Mouse (Mus musculus): ENCODE results near the gene Gmeb1. TPM values are rescaled to one million over a fixed set of nuclear protein-coding genes. Genes with fewer than 3 reads are reported as not detected.
"Not testable (repeated sequence)": the region's sequence is repeated elsewhere in the genome, so short reads cannot be mapped to it uniquely, and the experiment has no call there.

Gmeb1 gene
- polyA plus RNA-seq, 1 experiment, result 16.9 TPM

DNA sequence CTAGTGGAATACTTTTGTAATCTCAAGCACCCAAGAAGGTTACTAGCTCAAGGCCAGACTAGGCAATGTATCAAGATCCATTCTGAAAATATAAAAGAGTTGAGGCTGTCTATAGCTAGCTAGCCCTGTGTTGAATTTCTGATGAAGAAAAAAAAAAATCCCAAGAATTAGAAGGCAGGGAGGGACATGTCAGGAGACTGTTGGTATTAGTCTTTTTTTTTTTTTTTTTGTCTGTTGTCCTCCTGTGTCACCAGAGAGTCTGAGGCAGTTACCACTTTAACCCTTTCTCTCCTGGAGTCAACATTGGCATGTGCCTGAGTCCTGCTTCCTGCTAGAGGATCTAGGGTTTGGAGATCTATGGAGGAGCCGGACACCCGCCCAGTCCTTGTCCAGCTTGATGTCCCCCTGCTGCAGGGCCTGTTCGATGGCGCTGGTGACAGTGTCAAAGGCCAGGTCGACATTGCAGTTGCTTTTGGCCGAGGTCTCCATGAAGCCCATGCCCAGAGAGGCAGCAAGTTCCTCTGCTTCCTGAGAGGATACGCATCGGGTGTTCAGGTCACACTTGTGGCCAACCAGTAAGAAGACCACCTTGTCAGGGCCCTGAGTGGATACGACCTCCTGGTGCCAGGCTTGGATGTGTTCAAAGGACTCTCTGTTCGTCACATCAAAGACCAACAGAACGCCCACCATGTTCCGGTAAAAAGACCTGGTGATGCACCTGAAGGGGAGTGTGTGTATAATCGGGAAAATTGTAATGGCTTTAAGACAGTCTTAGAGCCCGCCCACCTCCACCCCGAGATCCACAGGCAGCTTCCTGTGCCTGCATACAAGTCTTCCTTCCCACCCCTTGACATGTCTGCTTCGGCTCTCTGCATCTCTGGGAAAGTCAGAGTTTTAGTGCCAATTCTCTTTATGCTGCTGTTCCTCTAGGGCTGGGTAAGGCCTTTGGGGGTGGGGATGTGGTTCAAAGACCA, 40.9 kb upstream of the Gmeb1 start:
- no peak for DNase-seq
- WGBS, result 62% methylated on average over 16 of the region's 16 CpGs
- no peaks in the 10 kb centered on the region for H3K4me1 ChIP-seq (ENCODE audit: control insufficient read depth, insufficient read depth, low read length)
- H3K4me3 ChIP-seq (replicated peaks; ENCODE audit: extremely low read depth, low read depth, low read length), result no peak overlapping the region
- TF ChIP-seq CTCF (IDR thresholded peaks at IDR 0.05; ENCODE audit: insufficient read depth, low read length) (no peak), POLR2A (IDR thresholded peaks at IDR 0.05; ENCODE audit: borderline replicate concordance, extremely low read depth, low read depth, low read length) (no peak)

DNA sequence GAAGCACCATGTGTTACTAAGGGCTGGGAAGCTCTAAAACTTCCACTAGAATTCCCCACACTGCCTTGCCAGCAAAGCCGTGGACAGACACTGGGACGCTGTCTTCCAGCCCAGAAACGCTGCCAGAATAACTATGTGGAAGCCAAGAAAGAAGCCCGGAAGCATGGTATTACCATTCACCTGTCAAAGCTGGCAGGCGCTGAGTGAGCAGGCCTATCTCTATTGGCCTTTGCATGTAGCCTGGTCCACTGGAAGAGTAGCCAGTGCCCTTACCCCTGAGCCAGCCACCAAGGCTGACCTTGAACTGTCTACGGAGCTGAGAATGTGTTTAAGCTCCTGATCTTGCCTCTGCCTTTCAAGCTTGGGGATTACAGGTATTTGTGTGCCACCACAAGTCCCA, 40.1 kb upstream of the Gmeb1 start:
- H3K4me3 ChIP-seq (replicated peaks; ENCODE audit: extremely low read depth, low read depth, low read length), result no peak overlapping the region
- TF ChIP-seq POLR2A (IDR thresholded peaks at IDR 0.05; ENCODE audit: borderline replicate concordance, extremely low read depth, low read depth, low read length), result no peak
- no peaks in the 10 kb centered on the region for H3K4me1 ChIP-seq (ENCODE audit: control insufficient read depth, insufficient read depth, low read length)
- WGBS, result 74% methylated on average over 6 of the region's 6 CpGs
- DNase-seq, result no peak

DNA sequence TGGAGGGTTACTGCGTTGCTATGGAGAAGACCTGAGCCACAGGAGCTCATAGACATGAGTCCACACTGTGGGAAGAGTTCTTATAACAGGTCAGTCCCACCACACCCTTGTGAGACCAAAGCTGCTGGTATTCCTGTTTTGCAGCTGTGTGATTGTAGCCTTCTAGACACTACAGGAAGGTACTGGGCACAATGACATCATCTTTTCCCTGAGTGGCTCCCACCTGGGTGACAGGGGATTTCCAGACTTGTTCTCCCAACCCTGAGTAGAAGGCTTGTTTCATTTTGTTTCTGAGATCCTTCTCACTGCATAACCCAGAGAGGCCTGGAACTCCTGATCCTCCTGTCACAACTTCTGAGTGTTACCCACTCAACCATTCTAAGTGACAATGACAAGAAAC, 38.4 kb upstream of the Gmeb1 start:
- no peak for DNase-seq
- Histone ChIP-seq H3K4me3 (replicated peaks; ENCODE audit: extremely low read depth, low read depth, low read length) (no peak overlapping the region), H3K4me1 (ENCODE audit: control insufficient read depth, insufficient read depth, low read length) (no peaks in the 10 kb centered on the region)
- TF ChIP-seq POLR2A (IDR thresholded peaks at IDR 0.05; ENCODE audit: borderline replicate concordance, extremely low read depth, low read depth, low read length), result no peak
- TF ChIP-seq CTCF (IDR thresholded peaks at IDR 0.05; ENCODE audit: insufficient read depth, low read length), result no peak
- 86% methylated on average over 1 of the region's 1 CpGs for WGBS

DNA sequence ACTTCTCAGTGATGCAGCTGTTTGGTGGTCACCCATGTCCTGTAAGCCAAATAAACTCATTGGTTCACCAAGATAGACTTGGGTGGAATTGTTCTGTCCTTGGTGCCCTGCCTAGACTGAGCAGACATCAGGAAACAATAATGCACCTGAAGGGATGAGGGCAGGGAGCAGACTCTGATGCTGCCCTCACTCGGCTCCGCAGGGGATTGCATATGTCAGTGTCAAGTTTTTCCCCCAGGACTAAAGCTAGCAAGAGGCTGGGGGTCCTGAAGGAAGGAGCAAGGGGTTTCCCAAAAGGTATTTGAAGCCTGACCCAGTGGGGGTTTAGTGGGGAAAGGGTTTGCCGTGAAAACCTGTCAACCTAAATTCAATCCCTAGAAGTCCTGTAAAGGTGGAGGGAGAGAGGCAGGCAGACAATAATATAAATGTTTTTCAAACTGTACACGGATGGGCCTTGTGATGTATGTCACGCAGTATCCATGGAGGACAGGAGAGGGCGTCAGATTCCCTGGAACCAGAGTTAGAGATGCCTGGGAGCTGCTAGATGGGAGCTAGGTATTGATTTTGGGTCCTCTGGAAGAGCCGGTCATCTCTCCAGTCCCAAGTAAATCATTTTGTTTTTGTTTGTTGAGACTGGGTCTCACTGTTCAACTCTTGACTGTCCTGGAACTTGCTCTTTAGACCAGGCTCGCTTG, 34.4 kb upstream of the Gmeb1 start:
- 51% methylated on average over 8 of the region's 8 CpGs for WGBS
- H3K4me3 ChIP-seq (replicated peaks; ENCODE audit: extremely low read depth, low read depth, low read length), result no peak overlapping the region
- peak; percentile 34; the same call in 1 of the 2 replicates for TF ChIP-seq CTCF (IDR thresholded peaks at IDR 0.05; ENCODE audit: insufficient read depth, low read length)
- no peak for TF ChIP-seq POLR2A (IDR thresholded peaks at IDR 0.05; ENCODE audit: borderline replicate concordance, extremely low read depth, low read depth, low read length)
- DNase-seq, result no peak
- no peaks in the 10 kb centered on the region for H3K4me1 ChIP-seq (ENCODE audit: control insufficient read depth, insufficient read depth, low read length)

DNA sequence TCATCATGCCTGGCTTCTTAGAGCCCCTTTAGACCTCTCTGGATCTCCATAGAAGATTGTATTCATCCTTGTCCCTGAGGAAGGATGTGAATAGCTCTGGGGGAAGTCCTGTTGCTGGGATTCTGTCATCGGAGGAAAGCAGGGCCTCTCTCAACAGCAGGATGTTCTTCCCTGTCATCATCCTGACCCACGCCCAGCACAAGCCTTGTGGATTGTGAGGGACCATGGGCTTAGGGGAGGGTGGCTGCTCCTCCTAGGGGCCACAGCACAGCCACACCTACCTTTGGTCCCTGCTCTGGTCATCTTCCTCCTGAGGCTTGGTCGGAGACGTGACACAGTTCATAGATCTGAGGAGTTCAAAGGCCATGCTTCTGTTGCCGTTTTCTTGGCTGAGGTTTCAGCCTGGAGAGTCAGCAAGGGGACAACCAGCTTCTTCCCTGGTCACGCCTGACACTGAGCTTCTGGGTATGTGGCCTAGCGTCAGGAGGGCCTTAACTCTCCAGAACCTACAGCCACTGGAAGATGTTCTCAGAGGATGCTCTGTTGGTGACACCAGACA, 32.4 kb upstream of the Gmeb1 start:
- DNase-seq, result no peak
- Histone ChIP-seq H3K4me3 (replicated peaks; ENCODE audit: extremely low read depth, low read depth, low read length) (no peak overlapping the region), H3K4me1 (ENCODE audit: control insufficient read depth, insufficient read depth, low read length) (no peaks in the 10 kb centered on the region)
- WGBS, result 65% methylated on average over 7 of the region's 7 CpGs
- TF ChIP-seq POLR2A (IDR thresholded peaks at IDR 0.05; ENCODE audit: borderline replicate concordance, extremely low read depth, low read depth, low read length), result no peak
- no peak for TF ChIP-seq CTCF (IDR thresholded peaks at IDR 0.05; ENCODE audit: insufficient read depth, low read length)

DNA sequence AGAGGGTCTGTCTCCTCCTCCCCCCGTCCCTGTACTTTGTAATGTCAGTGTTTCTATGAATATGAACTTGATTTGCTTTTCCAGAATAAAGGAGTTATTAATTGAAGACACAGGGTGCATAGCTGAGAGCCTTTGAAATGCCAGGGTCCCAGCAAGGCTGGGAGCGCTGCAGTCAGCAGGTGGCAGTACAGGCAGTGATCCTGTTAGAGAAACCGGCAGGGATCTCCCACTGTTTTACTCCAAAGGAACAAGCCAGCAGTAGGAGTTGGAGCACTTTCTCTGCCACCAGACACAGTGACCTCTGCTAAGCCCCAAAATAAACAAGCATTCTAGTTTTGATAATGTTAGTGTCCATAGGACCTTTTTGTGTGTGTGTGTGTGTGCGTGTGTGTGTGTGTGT, 31.6 kb upstream of the Gmeb1 start:
- no peak for DNase-seq
- TF ChIP-seq CTCF (IDR thresholded peaks at IDR 0.05; ENCODE audit: insufficient read depth, low read length) (peak; percentile 68), POLR2A (IDR thresholded peaks at IDR 0.05; ENCODE audit: borderline replicate concordance, extremely low read depth, low read depth, low read length) (no peak)
- H3K4me3 ChIP-seq (replicated peaks; ENCODE audit: extremely low read depth, low read depth, low read length), result no peak overlapping the region
- WGBS, result 45% methylated on average over 4 of the region's 4 CpGs
- no peaks in the 10 kb centered on the region for H3K4me1 ChIP-seq (ENCODE audit: control insufficient read depth, insufficient read depth, low read length)

DNA sequence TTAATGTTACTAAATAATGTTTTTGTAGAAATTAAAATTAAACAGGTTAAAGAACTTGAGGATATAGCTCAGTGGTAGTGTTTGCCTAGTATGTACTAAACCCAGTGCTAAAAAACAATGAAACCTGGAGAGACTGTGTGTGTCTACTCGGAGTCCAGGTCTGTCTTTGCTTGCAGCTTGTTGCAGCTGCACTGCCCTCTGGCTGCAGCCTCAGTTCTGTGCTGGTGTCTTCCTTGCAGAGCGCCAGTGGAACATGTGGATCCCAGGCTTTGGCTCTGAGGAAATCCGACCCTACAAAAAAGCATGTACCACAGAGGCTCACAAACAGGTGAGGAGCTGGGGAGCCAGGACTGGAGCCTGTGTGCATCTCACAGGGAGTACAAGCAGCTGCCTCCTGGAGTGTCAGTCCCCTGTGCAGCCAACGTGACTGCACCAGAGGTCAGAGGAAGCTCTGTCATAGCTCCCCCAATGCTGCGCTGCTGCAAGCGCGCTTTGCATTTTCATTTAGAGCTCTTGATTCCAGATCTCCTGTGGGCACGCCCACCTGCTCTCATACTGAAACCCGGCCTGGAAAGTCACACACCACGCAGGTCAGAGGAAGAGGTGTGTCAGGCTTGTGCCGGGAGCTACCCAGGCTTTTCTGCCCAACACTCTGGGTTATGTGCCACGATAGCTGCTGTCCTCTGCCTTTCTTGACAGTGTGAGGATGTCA, 30.4 kb upstream of the Gmeb1 start:
- Histone ChIP-seq H3K4me3 (replicated peaks; ENCODE audit: extremely low read depth, low read depth, low read length) (no peak overlapping the region), H3K4me1 (ENCODE audit: control insufficient read depth, insufficient read depth, low read length) (no peaks in the 10 kb centered on the region)
- peak; percentile 17; the same call in 1 of the 2 replicates for TF ChIP-seq CTCF (IDR thresholded peaks at IDR 0.05; ENCODE audit: insufficient read depth, low read length)
- no peak for TF ChIP-seq POLR2A (IDR thresholded peaks at IDR 0.05; ENCODE audit: borderline replicate concordance, extremely low read depth, low read depth, low read length)
- 87% methylated on average over 12 of the region's 12 CpGs for WGBS
- DNase-seq, result no peak

DNA sequence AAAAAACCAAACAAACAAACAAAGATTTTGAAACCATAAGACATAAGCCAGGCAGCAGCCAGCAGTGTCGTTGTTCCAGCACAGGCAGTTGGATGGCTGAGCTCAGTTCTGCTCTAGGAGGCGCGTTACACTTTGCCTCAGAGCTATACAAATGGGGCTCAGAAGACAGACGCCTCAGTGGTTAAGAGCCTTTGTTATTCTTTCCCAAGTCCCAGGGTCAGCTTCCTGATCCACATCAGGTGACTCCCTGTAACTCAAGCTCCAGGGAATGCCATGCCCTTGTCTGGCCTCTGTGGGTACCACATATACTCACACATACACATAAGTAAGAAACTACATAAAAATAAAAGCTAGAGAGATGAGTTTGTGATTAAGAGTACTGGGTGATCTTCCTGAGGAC, 29.7 kb upstream of the Gmeb1 start:
- no peak for DNase-seq
- WGBS, result 97% methylated on average over 4 of the region's 4 CpGs
- no peak for TF ChIP-seq POLR2A (IDR thresholded peaks at IDR 0.05; ENCODE audit: borderline replicate concordance, extremely low read depth, low read depth, low read length)
- TF ChIP-seq CTCF (IDR thresholded peaks at IDR 0.05; ENCODE audit: insufficient read depth, low read length), result no peak
- Histone ChIP-seq H3K4me3 (replicated peaks; ENCODE audit: extremely low read depth, low read depth, low read length) (no peak overlapping the region), H3K4me1 (ENCODE audit: control insufficient read depth, insufficient read depth, low read length) (no peaks in the 10 kb centered on the region)

DNA sequence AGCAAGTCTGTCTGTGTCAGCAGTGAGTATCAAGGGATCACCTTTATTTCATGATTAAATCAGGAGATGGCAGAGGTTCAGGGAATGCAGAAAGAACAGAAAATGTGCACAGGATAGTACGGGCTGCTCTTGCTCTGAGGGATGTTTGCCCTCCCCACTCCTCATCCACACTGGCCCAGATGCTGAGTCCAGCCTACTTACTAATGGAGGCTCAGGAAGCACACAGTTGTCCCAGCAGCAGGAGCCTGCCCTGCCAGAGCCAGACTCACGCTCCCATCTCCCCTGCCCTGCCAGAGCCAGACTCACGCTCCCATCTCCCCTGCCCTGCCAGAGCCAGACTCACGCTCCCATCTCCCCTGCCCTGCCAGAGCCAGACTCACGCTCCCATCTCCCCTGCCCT, 27.4 kb upstream of the Gmeb1 start:
- not testable (repeated sequence) for H3K4me3 ChIP-seq (replicated peaks; ENCODE audit: extremely low read depth, low read depth, low read length); DNase-seq; H3K4me1 ChIP-seq (ENCODE audit: control insufficient read depth, insufficient read depth, low read length)
- WGBS, result 88% methylated on average over 3 of the region's 5 CpGs

Measured in lung, adult 2 months (tissue).